Mouse (Mus musculus) MEL (cell line): ENCODE measurements at regions not wholly inside any gene's neighbourhood (a gene's known extent, or its start where the extent isn't known, plus 50 kb on each side); places are given as distances from the start of the nearest gene placed in this dataset.

ENCODE experiments used
- DNase-seq: peaks from one replicate; pipeline ENCODE4 v3.0.0; 2011; ENCODE audit warnings: low read depth, low spot score
- H3K27ac ChIP-seq: 2 replicates; pipeline ENCODE4 v1.5.1; 2012; ENCODE audit warnings: low read depth, mild to moderate bottlenecking, control low read depth, low read length, moderate library complexity; ENCODE audit not compliant: control insufficient read depth
- H3K27me3 ChIP-seq, 2 experiments: fragments of 150-350 bp in 1 of 2; sonication (generic) in 1 of 2; 2 replicates each; pipeline ENCODE4 v1.6.1; 2012; ENCODE audit warnings: low read length in 2 of 2, mild to moderate bottlenecking in 2 of 2, improper control_type of control experiment in 1 of 2, moderate library complexity in 1 of 2; ENCODE audit not compliant: insufficient read depth in 2 of 2, control insufficient read depth in 1 of 2
- H3K36me3 ChIP-seq, 2 experiments: 2 replicates each; pipeline ENCODE4 v1.6.1; 2012 to 2014; ENCODE audit warnings: low read length in 2 of 2, improper control_type of control experiment in 1 of 2, inconsistent platforms in 1 of 2, mild to moderate bottlenecking in 1 of 2; ENCODE audit not compliant: insufficient read depth in 2 of 2, control insufficient read depth in 1 of 2
- H3K4me1 ChIP-seq, 2 experiments: fragments of 150-350 bp in 1 of 2; sonication (generic) in 1 of 2; 2 replicates each; pipeline ENCODE4 v1.6.1; 2012; ENCODE audit warnings: low read length in 2 of 2, improper control_type of control experiment in 1 of 2, mild to moderate bottlenecking in 1 of 2; ENCODE audit not compliant: insufficient read depth in 2 of 2, control insufficient read depth in 1 of 2
- H3K4me3 ChIP-seq, 2 experiments: fragments of 150-350 bp in 1 of 2; sonication (generic) in 1 of 2; 2 replicates each; pipeline ENCODE4 v1.5.1; 2012; ENCODE audit warnings: low read depth in 2 of 2, low read length in 2 of 2, mild to moderate bottlenecking in 2 of 2, moderate library complexity in 2 of 2, control low read depth in 1 of 2, improper control_type of control experiment in 1 of 2; ENCODE audit not compliant: control insufficient read depth in 1 of 2, insufficient read depth in 1 of 2
- H3K79me2 ChIP-seq: 2 replicates; pipeline ENCODE4 v1.6.1; 2012; ENCODE audit warnings: mild to moderate bottlenecking, low read length, moderate library complexity; ENCODE audit not compliant: control insufficient read depth, poor library complexity, insufficient read depth
- H3K9ac ChIP-seq: 2 replicates; pipeline ENCODE4 v1.6.1; 2012; ENCODE audit warnings: low read depth, mild to moderate bottlenecking, control low read depth, low read length, moderate library complexity; ENCODE audit not compliant: control insufficient read depth, poor library complexity, severe bottlenecking
- H3K9me3 ChIP-seq: fragments of 150-350 bp; sonication (generic); replicated peaks from 2 replicates; pipeline ENCODE4 v1.6.1; 2012; ENCODE audit warnings: mild to moderate bottlenecking, low read length, improper control_type of control experiment, moderate library complexity; ENCODE audit not compliant: insufficient read depth
- CTCF ChIP-seq, 3 experiments: IDR thresholded peaks in 2 of 3; conservative IDR thresholded peaks in 1 of 3; 2 replicates each; pipeline ENCODE4 v1.5.1; 2011 to 2012; ENCODE audit warnings: low read length in 3 of 3, low read depth in 2 of 3, mild to moderate bottlenecking in 2 of 3, improper control_type of control experiment in 1 of 3, inconsistent platforms in 1 of 3, mixed read lengths in 1 of 3, moderate library complexity in 1 of 3; ENCODE audit not compliant: control insufficient read depth in 1 of 3, insufficient read depth in 1 of 3, poor library complexity in 1 of 3, severe bottlenecking in 1 of 3
- GATA1 ChIP-seq: IDR thresholded peaks from 2 replicates; pipeline ENCODE4 v1.6.1; 2011; ENCODE audit warnings: low read depth, low read length, improper control_type of control experiment
- HCFC1 ChIP-seq: IDR thresholded peaks from 2 replicates; pipeline ENCODE4 v1.6.1; 2012; ENCODE audit warnings: low read depth, mild to moderate bottlenecking, inconsistent platforms, low read length, improper control_type of control experiment, moderate library complexity
- KAT2A ChIP-seq: conservative IDR thresholded peaks from 2 replicates; pipeline ENCODE4 v1.6.1; 2012; ENCODE audit warnings: low read depth, low read length, improper control_type of control experiment, inconsistent platforms
- MEF2A ChIP-seq: IDR thresholded peaks from 2 replicates; pipeline ENCODE4 v1.6.1; 2014; ENCODE audit warnings: low read depth, mild to moderate bottlenecking, inconsistent platforms, low read length, improper control_type of control experiment; ENCODE audit not compliant: poor library complexity, insufficient replicate concordance, severe bottlenecking; ENCODE audit errors: extremely low read depth
- NELFE ChIP-seq: IDR thresholded peaks from 2 replicates; pipeline ENCODE4 v1.6.1; 2011; ENCODE audit warnings: low read depth, low read length, improper control_type of control experiment
- NRF1 ChIP-seq: IDR thresholded peaks from 2 replicates; pipeline ENCODE4 v1.6.1; 2014; ENCODE audit warnings: low read depth, mild to moderate bottlenecking, inconsistent platforms, low read length, improper control_type of control experiment, moderate library complexity; ENCODE audit not compliant: poor library complexity, insufficient read depth, severe bottlenecking
- SMC3 ChIP-seq: IDR thresholded peaks from 2 replicates; pipeline ENCODE4 v1.6.1; 2011; ENCODE audit warnings: low read depth, low read length, improper control_type of control experiment
- TCF12 ChIP-seq: IDR thresholded peaks from 2 replicates; pipeline ENCODE4 v1.6.1; 2014; ENCODE audit warnings: low read depth, mild to moderate bottlenecking, inconsistent platforms, low read length, improper control_type of control experiment, moderate library complexity
- UBTF ChIP-seq: IDR thresholded peaks from 2 replicates; pipeline ENCODE4 v1.6.1; 2012; ENCODE audit warnings: low read depth, mild to moderate bottlenecking, inconsistent platforms, low read length, improper control_type of control experiment, moderate library complexity, borderline replicate concordance; ENCODE audit not compliant: insufficient read depth
- USF2 ChIP-seq, 2 experiments: IDR thresholded peaks; 2 replicates each; pipeline ENCODE4 v1.6.1; 2011 to 2012; ENCODE audit warnings: improper control_type of control experiment in 2 of 2, low read length in 2 of 2, borderline replicate concordance in 1 of 2, inconsistent platforms in 1 of 2, low read depth in 1 of 2, mild to moderate bottlenecking in 1 of 2; ENCODE audit not compliant: insufficient read depth in 1 of 2

GRCm38 (mm10) chr11:38224300-38224699, 988.5 kb upstream of the Tenm2 start:
- no peaks in the 10 kb centered on the region for H3K36me3 ChIP-seq
- H3K4me1 ChIP-seq: no peaks in the 10 kb centered on the region
- H3K4me3 ChIP-seq: no peak overlapping the region
- no peak overlapping the region for H3K27ac ChIP-seq
- no peaks in the 10 kb centered on the region for H3K9me3 ChIP-seq
- H3K79me2 ChIP-seq: no peaks in the 10 kb centered on the region
- DNase-seq: no peak
- H3K9ac ChIP-seq: no peak overlapping the region
- H3K27me3 ChIP-seq: no peaks in the 10 kb centered on the region
- TF ChIP-seq GATA1: no peak
- TF ChIP-seq, all 39 proteins: peak for 0

- Histone ChIP-seq H3K36me3 (no peaks in the 10 kb centered on the region), H3K4me3 (no peak overlapping the region), H3K4me1 (no peaks in the 10 kb centered on the region), H3K27ac (no peak overlapping the region), H3K79me2 (no peaks in the 10 kb centered on the region)
- TF ChIP-seq SMC3: no peak
- TF ChIP-seq, all 39 proteins: peak for 0
- Histone ChIP-seq H3K9me3 (no peaks in the 10 kb centered on the region), H3K27me3 (no peaks in the 10 kb centered on the region), H3K9ac (no peak overlapping the region)
- DNase-seq: no peak
These were observed 967.6 kb upstream of the Tenm2 start for GRCm38 (mm10) chr11:38203347-38203746.

GRCm38 (mm10) chr11:38201136-38201741, 965.5 kb upstream of the Tenm2 start:
- TF ChIP-seq MEF2A: no peak
- no peak for TF ChIP-seq USF2 (IDR thresholded peaks at IDR 0.05; ENCODE audit: borderline replicate concordance in 1 of 2, insufficient read depth in 1 of 2, low read depth in 1 of 2, low read length in 2 of 2)
- TF ChIP-seq CTCF (IDR thresholded peaks at IDR 0.05 in 2 of 3, conservative IDR thresholded peaks at IDR 0.05 in 1 of 3; ENCODE audit: control insufficient read depth in 1 of 3, insufficient read depth in 1 of 3, low read depth in 2 of 3, low read length in 3 of 3, poor library complexity in 1 of 3, severe bottlenecking in 1 of 3): no peak
- no peak for TF ChIP-seq NRF1
- TF ChIP-seq TCF12: no peak
- no peak for TF ChIP-seq HCFC1
- Histone ChIP-seq H3K27me3 (no peaks in the 10 kb centered on the region), H3K36me3 (no peaks in the 10 kb centered on the region), H3K4me1 (no peaks in the 10 kb centered on the region), H3K4me3 (no peak overlapping the region), H3K9me3 (no peaks in the 10 kb centered on the region), H3K79me2 (no peaks in the 10 kb centered on the region), H3K9ac (no peak overlapping the region), H3K27ac (no peak overlapping the region)
- no peak for DNase-seq

GRCm38 (mm10) chr11:38193719-38194118, 958.0 kb upstream of the Tenm2 start:
- TF ChIP-seq NELFE (no peak), KAT2A (no peak), UBTF (no peak)
- DNase-seq: no peak
- H3K27ac ChIP-seq: no peak overlapping the region
- H3K9me3 ChIP-seq: no peaks in the 10 kb centered on the region
- no peaks in the 10 kb centered on the region for H3K36me3 ChIP-seq
- H3K27me3 ChIP-seq: no peaks in the 10 kb centered on the region
- H3K9ac ChIP-seq: no peak overlapping the region
- no peaks in the 10 kb centered on the region for H3K79me2 ChIP-seq
- H3K4me3 ChIP-seq: no peak overlapping the region
- no peaks in the 10 kb centered on the region for H3K4me1 ChIP-seq
